Mouse (Mus musculus) neutrophil, adult 5-6 weeks (primary cell): ENCODE data around the gene Schip1. TPM values are rescaled to one million over a fixed set of nuclear protein-coding genes. Genes with fewer than 3 reads are reported as not detected.

ENCODE experiments used
- ATAC-seq: fragments of 151-379, 151-347 bp; 2 replicates; pipeline ENCODE4 v1.8.0; 2017; ENCODE audit warnings: mild to moderate bottlenecking, moderate TSS enrichment; ENCODE audit not compliant: insufficient number of reproducible peaks, poor library complexity, low FRiP score, severe bottlenecking; ENCODE audit errors: extremely low read depth
- total RNA-seq: library from RNA; stranded (forward); fragments of 200-1000 nt; gene quantifications from 2 replicates; pipeline ENCODE4 v1.2.3, GENCODE M21; 2017

Gene Schip1
- total RNA-seq, 1 experiment from 2014 or later, result 0.35 TPM

- no peak for ATAC-seq
Observed at GRCm38 (mm10) chr3:68514717-68515116, 450.1 kb downstream of the Schip1 start.

- no peak for ATAC-seq
Observed at GRCm38 (mm10) chr3:68516393-68517081, 451.9 kb downstream of the Schip1 start.

GRCm38 (mm10) chr3:68517236-68517635, 452.6 kb downstream of the Schip1 start:
- ATAC-seq, result no peak

GRCm38 (mm10) chr3:68518041-68518440, 453.4 kb downstream of the Schip1 start:
- no peak for ATAC-seq

- no peak for ATAC-seq
Observed at GRCm38 (mm10) chr3:68518586-68518985, 454.0 kb downstream of the Schip1 start.

- no peak for ATAC-seq
Observed at GRCm38 (mm10) chr3:68525361-68525878, 460.8 kb downstream of the Schip1 start.

- ATAC-seq, result no peak
Observed at GRCm38 (mm10) chr3:68526416-68526815, 461.8 kb downstream of the Schip1 start.

GRCm38 (mm10) chr3:68527182-68527581, 462.6 kb downstream of the Schip1 start:
- ATAC-seq, result no peak

- no peak for ATAC-seq
Observed at GRCm38 (mm10) chr3:68531908-68532307, 467.3 kb downstream of the Schip1 start.

- no peak for ATAC-seq
Observed at GRCm38 (mm10) chr3:68534571-68535051, 470.0 kb downstream of the Schip1 start.

- no peak for ATAC-seq
Observed at GRCm38 (mm10) chr3:68535160-68535728, 470.6 kb downstream of the Schip1 start.

- no peak for ATAC-seq
Observed at GRCm38 (mm10) chr3:68536071-68536470, 471.5 kb downstream of the Schip1 start.

GRCm38 (mm10) chr3:68541688-68542087, 477.1 kb downstream of the Schip1 start:
- no peak for ATAC-seq

GRCm38 (mm10) chr3:68542944-68543501, 478.4 kb downstream of the Schip1 start:
- no peak for ATAC-seq

- no peak for ATAC-seq
Observed at GRCm38 (mm10) chr3:68544811-68545210, 480.2 kb downstream of the Schip1 start.

GRCm38 (mm10) chr3:68545898-68546297, 481.3 kb downstream of the Schip1 start:
- no peak for ATAC-seq

- no peak for ATAC-seq
Observed at GRCm38 (mm10) chr3:68555087-68555662, 490.6 kb downstream of the Schip1 start.

- ATAC-seq, result no peak
Observed at GRCm38 (mm10) chr3:68556891-68557290, 492.3 kb downstream of the Schip1 start.

GRCm38 (mm10) chr3:68558744-68559143, 494.1 kb downstream of the Schip1 start:
- ATAC-seq, result no peak

- no peak for ATAC-seq
Observed at GRCm38 (mm10) chr3:68560057-68560456, 495.5 kb downstream of the Schip1 start.
